Mouse (Mus musculus): Measurements from ENCODE around the gene Slc31a1. TPM values are rescaled to one million over a fixed set of nuclear protein-coding genes. Genes with fewer than 3 reads are reported as not detected.
A peak's percentile ranks its signal among the peaks of the same experiment; 100 is the strongest.

Gene Slc31a1
- polyA plus RNA-seq, 1 experiment from 2014 or later, result 59.0 TPM

GRCm38 (mm10) chr4:62366291-62366690 lies 5.8 kb downstream of the Slc31a1 start:
- H3K9me3 ChIP-seq, result no peaks in the 10 kb centered on the region
- no peak overlapping the region for H3K27ac ChIP-seq
- WGBS, result 55% methylated on average over 4 of the region's 4 CpGs
- H3K9ac ChIP-seq, result no peak overlapping the region
- no peaks in the 10 kb centered on the region for H3K36me3 ChIP-seq
- 0 out of 2 replicates have a peak, but pooled peaks cover 3% of the 10 kb centered on the region for H3K4me1 ChIP-seq
- no peak overlapping the region for H3K4me3 ChIP-seq (replicated peaks)
- H3K27me3 ChIP-seq (replicated peaks), result no peaks in the 10 kb centered on the region
- no peak for ATAC-seq (ENCODE audit: insufficient read depth, low FRiP score, low read depth)
- no peak overlapping the region for H3K4me2 ChIP-seq

- Histone ChIP-seq H3K4me2 (no peak overlapping the region), H3K4me3 (replicated peaks) (no peak overlapping the region), H3K9me3 (no peaks in the 10 kb centered on the region), H3K4me1 (no peaks in the 10 kb centered on the region), H3K9ac (no peak overlapping the region), H3K27ac (no peak overlapping the region), H3K36me3 (no peaks in the 10 kb centered on the region), H3K27me3 (replicated peaks) (no peaks in the 10 kb centered on the region)
- 74% methylated on average over 6 of the region's 6 CpGs for WGBS
- ATAC-seq (ENCODE audit: insufficient read depth, low FRiP score, low read depth), result no peak
These were observed 7.1 kb downstream of the Slc31a1 start for GRCm38 (mm10) chr4:62367586-62367985.

- no peaks in the 10 kb centered on the region for H3K27me3 ChIP-seq (replicated peaks)
- H3K9ac ChIP-seq, result no peak overlapping the region
- WGBS, result 67% methylated on average over 3 of the region's 3 CpGs
- ATAC-seq (ENCODE audit: insufficient read depth, low FRiP score, low read depth), result no peak
- H3K4me3 ChIP-seq (replicated peaks), result no peak overlapping the region
- H3K36me3 ChIP-seq, result no peaks in the 10 kb centered on the region
- H3K27ac ChIP-seq, result no peak overlapping the region
- H3K4me2 ChIP-seq, result no peak overlapping the region
- H3K4me1 ChIP-seq, result no peaks in the 10 kb centered on the region
- no peaks in the 10 kb centered on the region for H3K9me3 ChIP-seq
These were observed 8.6 kb downstream of the Slc31a1 start for GRCm38 (mm10) chr4:62369091-62369490.

- no peaks in the 10 kb centered on the region for H3K27me3 ChIP-seq (replicated peaks)
- H3K4me3 ChIP-seq (replicated peaks), result no peak overlapping the region
- H3K9ac ChIP-seq, result no peak overlapping the region
- no peaks in the 10 kb centered on the region for H3K36me3 ChIP-seq
- WGBS, result 29% methylated on average over 1 of the region's 1 CpGs
- H3K9me3 ChIP-seq, result no peaks in the 10 kb centered on the region
- H3K4me1 ChIP-seq, result no peaks in the 10 kb centered on the region
- no peak overlapping the region for H3K27ac ChIP-seq
- no peak for ATAC-seq (ENCODE audit: insufficient read depth, low FRiP score, low read depth)
- no peak overlapping the region for H3K4me2 ChIP-seq
These were observed 11.9 kb downstream of the Slc31a1 start for GRCm38 (mm10) chr4:62372410-62372809.

GRCm38 (mm10) chr4:62372818-62373520 lies 12.4 kb downstream of the Slc31a1 start:
- 78% methylated on average over 9 of the region's 9 CpGs for WGBS
- H3K4me3 ChIP-seq (replicated peaks), result no peak overlapping the region
- no peaks in the 10 kb centered on the region for H3K27me3 ChIP-seq (replicated peaks)
- no peaks in the 10 kb centered on the region for H3K9me3 ChIP-seq
- H3K4me2 ChIP-seq, result no peak overlapping the region
- H3K36me3 ChIP-seq, result no peaks in the 10 kb centered on the region
- H3K4me1 ChIP-seq, result no peaks in the 10 kb centered on the region
- no peak overlapping the region for H3K27ac ChIP-seq
- ATAC-seq (ENCODE audit: insufficient read depth, low FRiP score, low read depth), result no peak
- H3K9ac ChIP-seq, result no peak overlapping the region

GRCm38 (mm10) chr4:62373668-62374067 lies 13.1 kb downstream of the Slc31a1 start:
- Histone ChIP-seq H3K9me3 (no peaks in the 10 kb centered on the region), H3K4me2 (no peak overlapping the region), H3K27ac (no peak overlapping the region), H3K27me3 (replicated peaks) (no peaks in the 10 kb centered on the region), H3K9ac (no peak overlapping the region), H3K4me3 (replicated peaks) (no peak overlapping the region), H3K36me3 (no peaks in the 10 kb centered on the region; the same call in 1 of the 2 replicates), H3K4me1 (no peaks in the 10 kb centered on the region)
- 48% methylated on average over 7 of the region's 7 CpGs for WGBS
- ATAC-seq (ENCODE audit: insufficient read depth, low FRiP score, low read depth), result no peak

GRCm38 (mm10) chr4:62374342-62374741 lies 13.8 kb downstream of the Slc31a1 start:
- no peaks in the 10 kb centered on the region for H3K9me3 ChIP-seq
- no peak overlapping the region for H3K9ac ChIP-seq
- H3K27me3 ChIP-seq (replicated peaks), result no peaks in the 10 kb centered on the region
- no peak overlapping the region for H3K4me2 ChIP-seq
- H3K4me1 ChIP-seq, result no peaks in the 10 kb centered on the region
- no peak overlapping the region for H3K27ac ChIP-seq
- ATAC-seq (ENCODE audit: insufficient read depth, low FRiP score, low read depth), result no peak
- WGBS, result 62% methylated on average over 4 of the region's 4 CpGs
- no peak overlapping the region for H3K4me3 ChIP-seq (replicated peaks)
- H3K36me3 ChIP-seq, result no peaks in the 10 kb centered on the region; the same call in 1 of the 2 replicates

GRCm38 (mm10) chr4:62376123-62376522 lies 15.6 kb downstream of the Slc31a1 start:
- ATAC-seq (ENCODE audit: insufficient read depth, low FRiP score, low read depth), result no peak
- no peak overlapping the region for H3K27ac ChIP-seq
- no peak overlapping the region for H3K9ac ChIP-seq
- H3K27me3 ChIP-seq (replicated peaks), result no peaks in the 10 kb centered on the region
- H3K9me3 ChIP-seq, result no peaks in the 10 kb centered on the region
- no peaks in the 10 kb centered on the region for H3K4me1 ChIP-seq
- H3K4me3 ChIP-seq (replicated peaks), result no peak overlapping the region
- 86% methylated on average over 2 of the region's 2 CpGs for WGBS
- H3K4me2 ChIP-seq, result no peak overlapping the region
- no peaks in the 10 kb centered on the region; the same call in 1 of the 2 replicates for H3K36me3 ChIP-seq

GRCm38 (mm10) chr4:62379724-62380381 lies 19.3 kb downstream of the Slc31a1 start:
- Histone ChIP-seq H3K27ac (no peak overlapping the region), H3K4me3 (replicated peaks) (no peak overlapping the region), H3K27me3 (replicated peaks) (no peaks in the 10 kb centered on the region), H3K36me3 (peaks cover 3% of the 10 kb centered on the region; the same call in 1 of the 2 replicates), H3K4me1 (0 out of 2 replicates have a peak, but pooled peaks cover 4% of the 10 kb centered on the region), H3K4me2 (no peak overlapping the region), H3K9me3 (no peaks in the 10 kb centered on the region), H3K9ac (no peak overlapping the region)
- ATAC-seq (ENCODE audit: insufficient read depth, low FRiP score, low read depth), result no peak
- 72% methylated on average over 9 of the region's 9 CpGs for WGBS

GRCm38 (mm10) chr4:62383207-62383606 lies 22.7 kb downstream of the Slc31a1 start:
- no peak overlapping the region for H3K27ac ChIP-seq

GRCm38 (mm10) chr4:62383752-62384151 lies 23.2 kb downstream of the Slc31a1 start:
- Histone ChIP-seq H3K36me3 (peaks cover 21% of the 10 kb centered on the region), H3K4me3 (replicated peaks) (no peak overlapping the region), H3K9me3 (no peaks in the 10 kb centered on the region), H3K9ac (no peak overlapping the region), H3K27me3 (replicated peaks) (no peaks in the 10 kb centered on the region), H3K4me1 (0 out of 2 replicates have a peak, but pooled peaks cover 4% of the 10 kb centered on the region), H3K27ac (no peak overlapping the region), H3K4me2 (no peak overlapping the region)
- 53% methylated on average over 7 of the region's 7 CpGs for WGBS
- ATAC-seq (ENCODE audit: insufficient read depth, low FRiP score, low read depth), result 0 out of 2 replicates have a peak, but pooled peaks have one; percentile 18

More at GRCm38 (mm10) chr4:62383207-62383606, 22.7 kb downstream of the Slc31a1 start:
- Histone ChIP-seq H3K4me2 (no peak overlapping the region), H3K4me1 (0 out of 2 replicates have a peak, but pooled peaks cover 4% of the 10 kb centered on the region), H3K27me3 (replicated peaks) (no peaks in the 10 kb centered on the region), H3K36me3 (peaks cover 15% of the 10 kb centered on the region), H3K9ac (no peak overlapping the region), H3K9me3 (no peaks in the 10 kb centered on the region), H3K4me3 (replicated peaks) (no peak overlapping the region)
- WGBS, result 85% methylated on average over 6 of the region's 6 CpGs
- ATAC-seq (ENCODE audit: insufficient read depth, low FRiP score, low read depth), result no peak

GRCm38 (mm10) chr4:62384159-62384558 lies 23.6 kb downstream of the Slc31a1 start:
- no peaks in the 10 kb centered on the region for H3K9me3 ChIP-seq
- no peak overlapping the region for H3K4me3 ChIP-seq (replicated peaks)
- no peaks in the 10 kb centered on the region for H3K27me3 ChIP-seq (replicated peaks)
- 46% methylated on average over 1 of the region's 1 CpGs for WGBS
- no peak overlapping the region for H3K27ac ChIP-seq
- peaks cover 21% of the 10 kb centered on the region; the same call in 1 of the 2 replicates for H3K36me3 ChIP-seq
- 0 out of 2 replicates have a peak, but pooled peaks cover 4% of the 10 kb centered on the region for H3K4me1 ChIP-seq
- no peak overlapping the region for H3K9ac ChIP-seq
- ATAC-seq (ENCODE audit: insufficient read depth, low FRiP score, low read depth), result no peak
- H3K4me2 ChIP-seq, result no peak overlapping the region

All from stomach, embryonic 15.5 days (tissue).